Mouse (Mus musculus) stomach, embryonic 16.5 days (tissue): ENCODE data around the gene Camkmt. TPM values are rescaled to one million over a fixed set of nuclear protein-coding genes. Genes with fewer than 3 reads are reported as not detected.

Source experiments
- ATAC-seq: fragments of 200-750 bp; cut with Nextera tagmentation; 2 replicates; pipeline ENCODE4 v1.8.0; 2017; ENCODE audit warnings: moderate number of reproducible peaks, moderate TSS enrichment; ENCODE audit not compliant: insufficient read depth, low FRiP score
- H3K27ac ChIP-seq: fragments of 300-500 bp; sonication (generic); 2 replicates; pipeline ENCODE4 v1.5.1; 2014; ENCODE audit warnings: low read length
- H3K27me3 ChIP-seq: fragments of 300-500 bp; sonication (generic); 2 replicates; pipeline ENCODE4 v1.6.1; 2014; ENCODE audit warnings: low read length, control low read depth, mixed read lengths; ENCODE audit not compliant: control insufficient read depth, insufficient read depth
- H3K36me3 ChIP-seq: fragments of 300-500 bp; sonication (generic); 2 replicates; pipeline ENCODE4 v1.6.1; 2014; ENCODE audit warnings: low read length; ENCODE audit not compliant: control insufficient read depth, insufficient read depth
- H3K4me1 ChIP-seq: fragments of 300-500 bp; sonication (generic); 2 replicates; pipeline ENCODE4 v1.6.1; 2014; ENCODE audit warnings: low read length, control low read depth, mixed read lengths; ENCODE audit not compliant: control insufficient read depth, insufficient read depth
- H3K4me2 ChIP-seq: fragments of 300-500 bp; sonication (generic); 2 replicates; pipeline ENCODE4 v1.6.1; 2014; ENCODE audit warnings: low read depth, low read length, mixed read lengths
- H3K4me3 ChIP-seq: fragments of 300-500 bp; sonication (generic); replicated peaks from 2 replicates; pipeline ENCODE4 v1.5.1; 2014; ENCODE audit warnings: mild to moderate bottlenecking, low read length
- H3K9ac ChIP-seq: fragments of 300-500 bp; sonication (generic); 2 replicates; pipeline ENCODE4 v1.6.1; 2014; ENCODE audit warnings: low read length
- H3K9me3 ChIP-seq: fragments of 300-500 bp; sonication (generic); replicated peaks from 2 replicates; pipeline ENCODE4 v1.6.1; 2016; ENCODE audit warnings: low read length, control low read depth; ENCODE audit not compliant: control insufficient read depth
- WGBS: fragments of 180-500 bp; shearing (Covaris S2); extraction: QIAGEN DNeasy Blood & Tissue Kit; methylation state at CpG from one replicate; pipeline ENCODE4 v1.1.7; 2014; 5-methylcytosine and 5-hydroxymethylcytosine counted together
- polyA plus RNA-seq: library from polyadenylated mRNA; unstranded; fragments of >200 nt; fragmentation: Nextera tagmentation; extraction: Ambion mirVana; gene quantifications from 2 replicates; pipeline ENCODE4 v1.2.1, GENCODE M21; 2015

Camkmt gene
- polyA plus RNA-seq, 1 experiment from 2014 or later, result 13.7 TPM

GRCm38 (mm10) chr17:85271466-85272175 lies 181.3 kb downstream of the Camkmt start:
- H3K4me2 ChIP-seq, result no peak overlapping the region
- H3K27ac ChIP-seq, result no peak overlapping the region
- H3K27me3 ChIP-seq, result no peaks in the 10 kb centered on the region
- H3K4me1 ChIP-seq, result no peaks in the 10 kb centered on the region
- no peak for ATAC-seq
- H3K9ac ChIP-seq, result no peak overlapping the region
- WGBS, result 89% methylated on average over 20 of the region's 20 CpGs
- H3K36me3 ChIP-seq, result no peaks in the 10 kb centered on the region
- H3K9me3 ChIP-seq, result no peaks in the 10 kb centered on the region
- H3K4me3 ChIP-seq, result no peak overlapping the region

- Histone ChIP-seq H3K9ac (no peak overlapping the region), H3K36me3 (no peaks in the 10 kb centered on the region), H3K9me3 (no peaks in the 10 kb centered on the region), H3K27ac (no peak overlapping the region), H3K4me3 (no peak overlapping the region), H3K4me1 (no peaks in the 10 kb centered on the region), H3K4me2 (no peak overlapping the region), H3K27me3 (no peaks in the 10 kb centered on the region)
- ATAC-seq, result no peak
- WGBS, result 74% methylated on average over 7 of the region's 7 CpGs
These were observed 189.4 kb downstream of the Camkmt start for GRCm38 (mm10) chr17:85279720-85280119.

GRCm38 (mm10) chr17:85282447-85282846 lies 192.1 kb downstream of the Camkmt start:
- H3K4me3 ChIP-seq, result no peak overlapping the region
- no peak overlapping the region for H3K27ac ChIP-seq
- no peaks in the 10 kb centered on the region for H3K27me3 ChIP-seq
- no peaks in the 10 kb centered on the region for H3K4me1 ChIP-seq
- no peaks in the 10 kb centered on the region for H3K36me3 ChIP-seq
- 64% methylated on average over 5 of the region's 5 CpGs for WGBS
- ATAC-seq, result no peak
- H3K9ac ChIP-seq, result no peak overlapping the region
- no peak overlapping the region for H3K4me2 ChIP-seq
- no peaks in the 10 kb centered on the region for H3K9me3 ChIP-seq

GRCm38 (mm10) chr17:85291154-85291553 lies 200.8 kb downstream of the Camkmt start:
- Histone ChIP-seq H3K4me2 (no peak overlapping the region), H3K4me3 (no peak overlapping the region), H3K27ac (no peak overlapping the region), H3K9ac (no peak overlapping the region), H3K4me1 (no peaks in the 10 kb centered on the region), H3K27me3 (no peaks in the 10 kb centered on the region), H3K9me3 (no peaks in the 10 kb centered on the region; the same call in 1 of the 2 replicates), H3K36me3 (no peaks in the 10 kb centered on the region)
- 92% methylated on average over 4 of the region's 4 CpGs for WGBS
- no peak for ATAC-seq

GRCm38 (mm10) chr17:85291601-85292000 lies 201.2 kb downstream of the Camkmt start:
- WGBS, result 93% methylated on average over 5 of the region's 5 CpGs
- no peaks in the 10 kb centered on the region for H3K4me1 ChIP-seq
- H3K36me3 ChIP-seq, result no peaks in the 10 kb centered on the region
- no peak overlapping the region for H3K4me2 ChIP-seq
- H3K9me3 ChIP-seq, result no peaks in the 10 kb centered on the region; the same call in 1 of the 2 replicates
- H3K27ac ChIP-seq, result no peak overlapping the region
- ATAC-seq, result no peak
- H3K9ac ChIP-seq, result no peak overlapping the region
- no peaks in the 10 kb centered on the region for H3K27me3 ChIP-seq
- H3K4me3 ChIP-seq, result no peak overlapping the region

GRCm38 (mm10) chr17:85292276-85292675 lies 201.9 kb downstream of the Camkmt start:
- H3K27me3 ChIP-seq, result no peaks in the 10 kb centered on the region
- ATAC-seq, result no peak
- no peaks in the 10 kb centered on the region for H3K36me3 ChIP-seq
- H3K4me3 ChIP-seq, result no peak overlapping the region
- H3K4me2 ChIP-seq, result no peak overlapping the region
- no peak overlapping the region for H3K9ac ChIP-seq
- 85% methylated on average over 6 of the region's 6 CpGs for WGBS
- H3K9me3 ChIP-seq, result no peaks in the 10 kb centered on the region; the same call in 1 of the 2 replicates
- no peak overlapping the region for H3K27ac ChIP-seq
- no peaks in the 10 kb centered on the region for H3K4me1 ChIP-seq

GRCm38 (mm10) chr17:85303686-85304085 lies 213.3 kb downstream of the Camkmt start:
- no peak overlapping the region for H3K9ac ChIP-seq
- 93% methylated on average over 3 of the region's 3 CpGs for WGBS
- no peak for ATAC-seq
- no peak overlapping the region for H3K4me2 ChIP-seq
- H3K27ac ChIP-seq, result no peak overlapping the region
- H3K4me3 ChIP-seq, result no peak overlapping the region
- no peaks in the 10 kb centered on the region for H3K4me1 ChIP-seq
- H3K36me3 ChIP-seq, result no peaks in the 10 kb centered on the region
- H3K27me3 ChIP-seq, result no peaks in the 10 kb centered on the region
- H3K9me3 ChIP-seq, result no peaks in the 10 kb centered on the region

GRCm38 (mm10) chr17:85308566-85308965 lies 218.2 kb downstream of the Camkmt start:
- 70% methylated on average over 7 of the region's 7 CpGs for WGBS
- Histone ChIP-seq H3K9me3 (no peaks in the 10 kb centered on the region), H3K4me2 (no peak overlapping the region), H3K9ac (no peak overlapping the region), H3K27me3 (no peaks in the 10 kb centered on the region), H3K36me3 (no peaks in the 10 kb centered on the region), H3K4me3 (no peak overlapping the region), H3K4me1 (no peaks in the 10 kb centered on the region), H3K27ac (no peak overlapping the region)
- no peak for ATAC-seq

- ATAC-seq, result no peak
- 81% methylated on average over 10 of the region's 10 CpGs for WGBS
These were observed 218.7 kb downstream of the Camkmt start for GRCm38 (mm10) chr17:85309046-85309445.

More at GRCm38 (mm10) chr17:85309046-85309445, 218.7 kb downstream of the Camkmt start:
- H3K4me1 ChIP-seq, result no peaks in the 10 kb centered on the region
- H3K27me3 ChIP-seq, result no peaks in the 10 kb centered on the region
- H3K4me3 ChIP-seq, result no peak overlapping the region
- H3K9me3 ChIP-seq, result no peaks in the 10 kb centered on the region
- no peak overlapping the region for H3K9ac ChIP-seq
- no peaks in the 10 kb centered on the region for H3K36me3 ChIP-seq
- H3K4me2 ChIP-seq, result no peak overlapping the region
- H3K27ac ChIP-seq, result no peak overlapping the region
